Mouse (Mus musculus): ENCODE measurements around the gene Hnrnpll.

DNA sequence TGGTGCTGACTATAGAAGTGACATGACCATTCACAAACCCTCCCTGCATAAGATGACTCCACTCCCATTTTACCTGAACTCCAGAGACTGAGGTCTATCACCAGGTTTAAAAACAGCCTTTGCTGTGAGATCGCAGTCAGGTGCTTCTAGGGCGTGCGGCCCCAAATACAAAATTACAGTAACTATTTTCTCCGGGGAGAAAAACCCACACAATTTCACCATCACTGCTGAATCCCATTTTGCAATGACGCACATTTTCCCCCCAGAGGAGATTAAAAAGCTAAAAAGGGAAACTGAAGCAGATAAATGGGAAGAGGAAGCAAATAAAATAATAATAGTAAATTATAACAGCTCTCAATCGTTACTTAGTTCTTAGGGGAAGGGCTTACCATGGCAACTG is 37.7 kb upstream of the Hnrnpll start:
- TF ChIP-seq CTCF (IDR thresholded peaks at IDR 0.05; ENCODE audit: low read depth, low read length) (no peak), POLR2A (IDR thresholded peaks at IDR 0.05; ENCODE audit: extremely low read depth, insufficient read depth, low read length) (no peak)

Data from liver, adult 2 months (tissue).